Mouse (Mus musculus) thymus, postnatal 36 days (tissue): Measurements from ENCODE around the gene Men1.
"Not testable (repeated sequence)": the region's sequence is repeated elsewhere in the genome, so short reads cannot be mapped to it uniquely, and the experiment has no call there.

ENCODE experiments used
- DNase-seq, 2 experiments: peaks; one replicate each; pipeline ENCODE4 v3.0.0; 2022; ENCODE audit warnings: mixed read lengths in 2 of 2

Gene Men1

GRCm38 (mm10) chr19:6305517-6306115 is 29.2 kb upstream of the Men1 start:
- DNase-seq = no peak

GRCm38 (mm10) chr19:6306137-6306551 is 28.6 kb upstream of the Men1 start, which contains the start of gene Cdc42bpg:
TSS of gene Cdc42bpg (plus strand) at chr19:6306456.
- DNase-seq = peak; percentile 92

- DNase-seq = peak; percentile 74 to 82
Observed at GRCm38 (mm10) chr19:6306586-6306985, 28.2 kb upstream of the Men1 start.

- DNase-seq = no peak
Observed at GRCm38 (mm10) chr19:6307733-6308531, 26.8 kb upstream of the Men1 start.

- DNase-seq = no peak
Observed at GRCm38 (mm10) chr19:6310181-6310580, 24.6 kb upstream of the Men1 start.

GRCm38 (mm10) chr19:6311783-6312182 is 23.0 kb upstream of the Men1 start:
- not testable (repeated sequence) for DNase-seq

- no peak for DNase-seq
Observed at GRCm38 (mm10) chr19:6313796-6314195, 21.0 kb upstream of the Men1 start.

GRCm38 (mm10) chr19:6314513-6314912 is 20.3 kb upstream of the Men1 start:
- DNase-seq = no peak

- no peak for DNase-seq
Observed at GRCm38 (mm10) chr19:6315573-6315972, 19.2 kb upstream of the Men1 start.

GRCm38 (mm10) chr19:6318145-6318544 is 16.6 kb upstream of the Men1 start:
- no peak for DNase-seq

- no peak for DNase-seq
Observed at GRCm38 (mm10) chr19:6321358-6321757, 13.4 kb upstream of the Men1 start.

GRCm38 (mm10) chr19:6321786-6322621 is 12.8 kb upstream of the Men1 start:
- DNase-seq = no peak

- DNase-seq = no peak
Observed at GRCm38 (mm10) chr19:6324751-6325150, 10.0 kb upstream of the Men1 start.

GRCm38 (mm10) chr19:6331178-6331577 is 3.6 kb upstream of the Men1 start:
- no peak for DNase-seq

- DNase-seq = peak; percentile 53 to 55
Observed at GRCm38 (mm10) chr19:6331719-6332516, 2.9 kb upstream of the Men1 start.

GRCm38 (mm10) chr19:6333761-6334595 is 801 bp upstream of the Men1 start:
- no peak for DNase-seq

- peak; percentile 30 to 52 for DNase-seq
Observed at GRCm38 (mm10) chr19:6335458-6335827, 664 bp downstream of the Men1 start.

GRCm38 (mm10) chr19:6336920-6337319 is 2.1 kb downstream of the Men1 start:
- no peak for DNase-seq

GRCm38 (mm10) chr19:6338171-6338570 is 3.4 kb downstream of the Men1 start:
- DNase-seq = no peak

GRCm38 (mm10) chr19:6338716-6339115 is 3.9 kb downstream of the Men1 start:
- no peak for DNase-seq

- DNase-seq = no peak
Observed at GRCm38 (mm10) chr19:6339191-6339590, 4.4 kb downstream of the Men1 start.
